Comparison of ENCODE assay signal across 10 mouse cellular contexts in genomic region chr10:99298328-99299295, GRCm38 (mm10). TPM values are rescaled to one million over a fixed set of nuclear protein-coding genes. Genes with fewer than 3 reads are reported as not detected.
A peak's percentile ranks its signal among the peaks of the same experiment; 100 is the strongest.
DNase-seq lines count a peak whose midpoint lies in the region; ATAC-seq and TF ChIP-seq lines count a peak whose summit lies in the region.
"Had no signal": no experiment of that assay in that cellular context is flagged by ENCODE, and none has a peak within 500 bp of the region (broad histone marks: within the 10 kb centered on the region; RNA-seq: fewer than 3 reads in every experiment).

No protein-coding gene starts in this region.

- no peak overlapping the region for H3K27ac ChIP-seq in kidney, adult 2 months (ENCODE audit: insufficient read depth, low read depth, low read length)
- no peak overlapping the region for H3K27ac ChIP-seq in hindbrain, embryonic 11.5 days (ENCODE audit: low read depth, low read length)
- peak overlapping the region; percentile 89 for H3K27ac ChIP-seq in lung, embryonic 14.5 days (ENCODE audit: low read depth)
- no peak overlapping the region for H3K27ac ChIP-seq in neural tube, embryonic 15.5 days (replicated peaks)
- H3K27ac ChIP-seq: liver, embryonic 14.5 days had no signal

- no peaks in the 10 kb centered on the region for H3K4me1 ChIP-seq in kidney, adult 2 months (ENCODE audit: control insufficient read depth, insufficient read depth, low read length)
- no peaks in the 10 kb centered on the region for H3K4me1 ChIP-seq in hindbrain, embryonic 11.5 days (replicated peaks; ENCODE audit: control insufficient read depth, insufficient read depth, low read length)
- peaks cover 9% of the 10 kb centered on the region for H3K4me1 ChIP-seq in lung, embryonic 14.5 days (ENCODE audit: insufficient read depth)
- peaks cover 13% of the 10 kb centered on the region for H3K4me1 ChIP-seq in neural tube, embryonic 15.5 days

- no peaks in the 10 kb centered on the region for H3K36me3 ChIP-seq in kidney, adult 2 months (ENCODE audit: control insufficient read depth, insufficient read depth, low read length)
- H3K36me3 ChIP-seq in hindbrain, embryonic 11.5 days (ENCODE audit: control insufficient read depth, insufficient read depth, low read length), result no peaks in the 10 kb centered on the region
- no peaks in the 10 kb centered on the region for H3K36me3 ChIP-seq in lung, embryonic 14.5 days (ENCODE audit: insufficient read depth)
- no peaks in the 10 kb centered on the region for H3K36me3 ChIP-seq in neural tube, embryonic 15.5 days

- TF ChIP-seq CTCF in kidney, adult 2 months (conservative IDR thresholded peaks at IDR 0.05; ENCODE audit: insufficient read depth, insufficient read length, low read depth, low read length), result no peak
- TF ChIP-seq CTCF in lung, embryonic 14.5 days (IDR thresholded peaks at IDR 0.05; ENCODE audit: low read depth), result no peak

- no peak for ATAC-seq in hindbrain, embryonic 11.5 days (ENCODE audit: low FRiP score)
- ATAC-seq in lung, embryonic 14.5 days (ENCODE audit: insufficient read depth), result peak; percentile 96
- peak; percentile 24; the same call in 1 of the 2 replicates for ATAC-seq in neural tube, embryonic 15.5 days (ENCODE audit: low FRiP score)
- ATAC-seq in erythroblast, adult 5-6 weeks (replicated peaks; ENCODE audit: low FRiP score, poor library complexity, severe bottlenecking), result no peak

- intact Hi-C loops in left cerebral cortex, postnatal 36 days (cut with DNase I), result no loop called here

- H3K4me2 ChIP-seq in hindbrain, embryonic 11.5 days (replicated peaks; ENCODE audit: low read depth, low read length), result no peak overlapping the region
- H3K4me2 ChIP-seq in lung, embryonic 14.5 days, result peak overlapping the region; percentile 44
- H3K4me2 ChIP-seq in neural tube, embryonic 15.5 days, result peak overlapping the region; percentile 25; the same call in 1 of the 2 replicates

- no peak overlapping the region for H3K9ac ChIP-seq in hindbrain, embryonic 11.5 days (ENCODE audit: low read depth, low read length)
- H3K9ac ChIP-seq in lung, embryonic 14.5 days, result no peak overlapping the region
- no peak overlapping the region; the same call in 1 of the 2 replicates for H3K9ac ChIP-seq in neural tube, embryonic 15.5 days (replicated peaks)
- H3K9ac ChIP-seq: liver, embryonic 14.5 days had no signal

- no peaks in the 10 kb centered on the region for H3K27me3 ChIP-seq in kidney, adult 2 months (replicated peaks; ENCODE audit: control insufficient read depth, insufficient read depth, low read length)
- H3K27me3 ChIP-seq in hindbrain, embryonic 11.5 days (ENCODE audit: control insufficient read depth, insufficient read depth, low read length), result no peaks in the 10 kb centered on the region
- H3K27me3 ChIP-seq in lung, embryonic 14.5 days (ENCODE audit: insufficient read depth, low read length), result no peaks in the 10 kb centered on the region
- H3K27me3 ChIP-seq in neural tube, embryonic 15.5 days (replicated peaks), result no peaks in the 10 kb centered on the region
- H3K27me3 ChIP-seq: CH12.LX had no signal

- H3K9me3 ChIP-seq in hindbrain, embryonic 11.5 days (ENCODE audit: control insufficient read depth, low read length), result no peaks in the 10 kb centered on the region
- no peaks in the 10 kb centered on the region for H3K9me3 ChIP-seq in lung, embryonic 14.5 days (ENCODE audit: low read depth, low read length)
- no peaks in the 10 kb centered on the region for H3K9me3 ChIP-seq in neural tube, embryonic 15.5 days (replicated peaks)

- no peak overlapping the region for H3K4me3 ChIP-seq in kidney, adult 2 months (ENCODE audit: insufficient read depth, low read depth, low read length)
- no peak overlapping the region for H3K4me3 ChIP-seq in hindbrain, embryonic 11.5 days (ENCODE audit: low read depth, low read length)
- H3K4me3 ChIP-seq in lung, embryonic 14.5 days (ENCODE audit: low read depth, low read length), result no peak overlapping the region
- H3K4me3 ChIP-seq in neural tube, embryonic 15.5 days (replicated peaks), result no peak overlapping the region

- WGBS in kidney, adult 2 months, result 58% methylated on average over 18 of the region's 18 CpGs
- 23% methylated on average over 18 of the region's 18 CpGs for WGBS in hindbrain, embryonic 11.5 days
- WGBS in lung, embryonic 14.5 days, result 10% methylated on average over 18 of the region's 18 CpGs
- WGBS in neural tube, embryonic 15.5 days, result 22% methylated on average over 18 of the region's 18 CpGs

- no peak for TF ChIP-seq POLR2A in kidney, adult 2 months (IDR thresholded peaks at IDR 0.05; ENCODE audit: low read depth, low read length)

- DNase-seq in kidney, adult 2 months, result peak; percentile 38
- no peak for DNase-seq in kidney, adult 8-10 months
- DNase-seq in hindbrain, embryonic 11.5 days (ENCODE audit: low spot score), result peak; percentile 47
- DNase-seq in lung, embryonic 14.5 days, result peak; percentile 98
- DNase-seq in left cerebral cortex, postnatal 36 days (ENCODE audit: low spot score in 2 of 2), result no peak
- no peak for DNase-seq in layer of hippocampus, adult 18-20 months (ENCODE audit: low spot score in 2 of 2)

RNA-seq across cellular contexts. Expression of gene Dusp6, which starts 35.6 kb away (rescaled TPM):
- polyA plus RNA-seq in kidney, adult 2 months (2012; rRNA removed), result 46.6 and 50.5 TPM in 2 replicates
- 41.3 and 48.3 TPM in 2 replicates for polyA plus RNA-seq in hindbrain, embryonic 11.5 days (2014; fragmentation: Nextera tagmentation; extraction: Ambion mirVana)
- 73.4 and 76.8 TPM in 2 replicates for polyA plus RNA-seq in lung, embryonic 14.5 days (2014; fragmentation: Nextera tagmentation; extraction: Ambion mirVana)
- polyA plus RNA-seq in neural tube, embryonic 15.5 days (2015; fragmentation: Nextera tagmentation; extraction: Ambion mirVana), result 28.2 and 31.5 TPM in 2 replicates
- total RNA-seq in left cerebral cortex, postnatal 36 days (2021), result 100 to 1,000 TPM in 1 of 2 experiments, 10 to 100 TPM in 1; 72.3 to 107 TPM
- total RNA-seq in layer of hippocampus, adult 18-20 months (2021), result 10 to 100 TPM; 80.3 to 83.0 TPM
- total RNA-seq in erythroblast, adult 5-6 weeks (2015; ENCODE audit: low replicate concordance), result 9.4 and 15.6 TPM in 2 replicates
- total RNA-seq in erythroblast, adult 5-6 weeks (2017; ENCODE audit: low replicate concordance), result 7.9 and 13.7 TPM in 2 replicates

Comparison
In these comparisons a context has a peak if more than half of its experiments do, and no peak if none do; other contexts are left out.
1. DNase-seq: peak in kidney, adult 2 months (single experiment), hindbrain, embryonic 11.5 days (single experiment) and lung, embryonic 14.5 days (single experiment); none in kidney, adult 8-10 months (0 of 2), left cerebral cortex, postnatal 36 days (0 of 2) and layer of hippocampus, adult 18-20 months (0 of 2).
2. ATAC-seq: peak in lung, embryonic 14.5 days (single experiment) and neural tube, embryonic 15.5 days (single experiment); none in hindbrain, embryonic 11.5 days (single experiment) and erythroblast, adult 5-6 weeks (single experiment).